Mouse (Mus musculus) liver, postnatal 0 days (tissue): Measurements from ENCODE around the gene Gpc6. TPM values are rescaled to one million over a fixed set of nuclear protein-coding genes. Genes with fewer than 3 reads are reported as not detected.

Experiments
- ATAC-seq: fragments of 200-750 bp; cut with Nextera tagmentation; 2 replicates; pipeline ENCODE4 v1.8.0; 2017; ENCODE audit warnings: mild to moderate bottlenecking, moderate library complexity
- DNase-seq: peaks from one replicate; pipeline ENCODE4 v3.0.0-alpha.2; 2016
- H3K27ac ChIP-seq: fragments of 300-500 bp; sonication (generic); 2 replicates; pipeline ENCODE4 v1.5.1; 2014; ENCODE audit warnings: antibody characterized with exemption, moderate library complexity, mild to moderate bottlenecking, low read depth
- H3K27me3 ChIP-seq: fragments of 300-500 bp; sonication (generic); 2 replicates; pipeline ENCODE4 v1.6.1; 2014; ENCODE audit warnings: low read length, control low read depth, mixed read lengths; ENCODE audit not compliant: insufficient read depth
- H3K36me3 ChIP-seq: fragments of 300-500 bp; sonication (generic); replicated peaks from 2 replicates; pipeline ENCODE4 v1.6.1; 2014; ENCODE audit warnings: mild to moderate bottlenecking, control low read depth, low read length, moderate library complexity, mixed read lengths; ENCODE audit not compliant: insufficient read depth
- H3K4me1 ChIP-seq: fragments of 300-500 bp; sonication (generic); 2 replicates; pipeline ENCODE4 v1.6.1; 2014; ENCODE audit warnings: antibody characterized with exemption, mild to moderate bottlenecking, control low read depth; ENCODE audit not compliant: insufficient read depth
- H3K4me2 ChIP-seq: fragments of 300-500 bp; sonication (generic); 2 replicates; pipeline ENCODE4 v1.6.1; 2014; ENCODE audit warnings: low read depth, mild to moderate bottlenecking, low read length, moderate library complexity, mixed read lengths
- H3K4me3 ChIP-seq: fragments of 300-500 bp; sonication (generic); 2 replicates; pipeline ENCODE4 v1.5.1; 2014; ENCODE audit warnings: low read depth, low read length
- H3K9ac ChIP-seq: fragments of 300-500 bp; sonication (generic); replicated peaks from 2 replicates; pipeline ENCODE4 v1.6.1; 2014; ENCODE audit warnings: mild to moderate bottlenecking, moderate library complexity
- H3K9me3 ChIP-seq: fragments of 300-500 bp; sonication (generic); 2 replicates; pipeline ENCODE4 v1.6.1; 2016; ENCODE audit warnings: mild to moderate bottlenecking, control low read depth, low read length, mixed read lengths
- CTCF ChIP-seq: sonication (generic); IDR thresholded peaks from 2 replicates; pipeline ENCODE4 v1.5.1; 2016; ENCODE audit warnings: antibody characterized with exemption, low read depth
- EP300 ChIP-seq: IDR thresholded peaks from 2 replicates; pipeline ENCODE4 v1.6.1; 2016; ENCODE audit warnings: antibody characterized with exemption, low read depth, mild to moderate bottlenecking
- WGBS: fragments of 180-500 bp; shearing (Covaris S2); extraction: QIAGEN DNeasy Blood & Tissue Kit; methylation state at CpG from one replicate; pipeline ENCODE4 v1.1.7; 2014; ENCODE audit not compliant: insufficient replicate concordance; 5-methylcytosine and 5-hydroxymethylcytosine counted together
- polyA plus RNA-seq: library from polyadenylated mRNA; unstranded; fragments of >200 nt; fragmentation: Nextera tagmentation; extraction: Ambion mirVana; gene quantifications from 2 replicates; pipeline ENCODE4 v1.2.1, GENCODE M21; 2015

Gpc6 gene
- polyA plus RNA-seq, 1 experiment from 2014 or later: 4.8 TPM

GRCm38 (mm10) chr14:117303901-117304722 is 379.0 kb downstream of the Gpc6 start:
- ATAC-seq: no peak
- Histone ChIP-seq H3K4me1 (no peaks in the 10 kb centered on the region), H3K4me3 (no peak overlapping the region), H3K27ac (no peak overlapping the region), H3K27me3 (no peaks in the 10 kb centered on the region), H3K36me3 (no peaks in the 10 kb centered on the region), H3K9me3 (no peaks in the 10 kb centered on the region), H3K9ac (no peak overlapping the region), H3K4me2 (no peak overlapping the region)
- 73% methylated on average over 8 of the region's 8 CpGs for WGBS
- TF ChIP-seq EP300 (no peak), CTCF (no peak)
- DNase-seq: no peak

GRCm38 (mm10) chr14:117304723-117305010 is 379.6 kb downstream of the Gpc6 start:
- no peaks in the 10 kb centered on the region for H3K9me3 ChIP-seq
- 61% methylated on average over 2 of the region's 2 CpGs for WGBS
- DNase-seq (no peak), ATAC-seq (no peak)
- H3K36me3 ChIP-seq: no peaks in the 10 kb centered on the region
- no peaks in the 10 kb centered on the region for H3K4me1 ChIP-seq
- H3K4me2 ChIP-seq: no peak overlapping the region
- H3K4me3 ChIP-seq: no peak overlapping the region
- no peak overlapping the region for H3K27ac ChIP-seq
- H3K9ac ChIP-seq: no peak overlapping the region
- no peaks in the 10 kb centered on the region for H3K27me3 ChIP-seq
- TF ChIP-seq CTCF (no peak), EP300 (no peak)

DNA sequence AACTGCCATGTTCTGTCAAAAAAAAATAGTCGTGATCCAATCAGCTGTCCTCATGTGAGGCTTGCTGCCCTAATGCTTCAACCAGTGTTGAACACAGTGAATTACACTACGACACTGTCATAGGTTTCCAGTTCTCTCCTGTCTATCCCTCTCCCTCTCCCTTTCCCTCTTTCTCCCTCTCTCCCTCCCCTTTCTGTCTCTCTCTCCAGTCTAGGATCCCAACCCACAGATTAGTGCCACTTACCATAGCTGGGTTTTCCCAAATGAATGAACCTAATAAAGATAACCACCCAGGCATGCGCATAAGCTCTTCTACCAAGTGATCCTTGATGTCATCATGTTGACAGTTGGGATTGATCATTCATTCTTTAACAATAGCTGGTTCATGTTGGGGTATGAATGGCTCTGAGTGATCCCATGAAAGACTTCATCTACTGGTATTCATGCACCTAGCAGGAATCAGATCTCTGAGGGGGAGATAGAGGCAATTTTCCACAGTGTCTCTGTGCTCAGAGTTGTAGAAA is 384.9 kb downstream of the Gpc6 start:
- ATAC-seq: no peak
- 77% methylated on average over 3 of the region's 3 CpGs for WGBS

DNA sequence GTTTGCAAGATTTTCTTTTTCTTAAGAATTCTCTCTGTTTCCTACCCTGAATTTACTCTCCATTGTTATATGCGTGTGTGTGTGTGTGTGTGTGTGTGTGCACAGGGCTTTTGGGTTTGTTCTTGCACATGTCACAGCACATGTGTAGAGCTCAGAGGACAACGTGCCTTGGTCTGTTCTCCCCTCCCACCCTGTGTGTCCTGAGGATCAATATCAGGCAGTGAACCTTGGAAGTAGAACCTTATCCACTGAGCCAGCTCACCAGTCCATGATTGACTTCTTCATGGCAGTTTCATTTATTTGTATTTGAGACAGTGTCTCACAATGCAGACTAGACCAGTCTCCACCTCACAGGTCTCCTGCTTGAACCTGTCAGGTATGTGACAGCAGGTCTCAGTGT is 399.1 kb downstream of the Gpc6 start:
- Histone ChIP-seq H3K27ac (no peak overlapping the region), H3K27me3 (no peaks in the 10 kb centered on the region), H3K4me2 (no peak overlapping the region), H3K36me3 (no peaks in the 10 kb centered on the region), H3K9me3 (no peaks in the 10 kb centered on the region), H3K9ac (no peak overlapping the region), H3K4me3 (no peak overlapping the region), H3K4me1 (no peaks in the 10 kb centered on the region)
- DNase-seq (peak; percentile 18), ATAC-seq (peak; percentile 89)
- no peak for TF ChIP-seq CTCF
- no peak for TF ChIP-seq EP300
- 69% methylated on average over 2 of the region's 2 CpGs for WGBS

More for the DNA sequence above, 384.9 kb downstream of the Gpc6 start:
- Histone ChIP-seq H3K9ac (no peak overlapping the region), H3K4me3 (no peak overlapping the region), H3K4me2 (no peak overlapping the region), H3K4me1 (no peaks in the 10 kb centered on the region), H3K9me3 (no peaks in the 10 kb centered on the region), H3K36me3 (no peaks in the 10 kb centered on the region), H3K27ac (no peak overlapping the region), H3K27me3 (no peaks in the 10 kb centered on the region)
- no peak for DNase-seq
- TF ChIP-seq EP300 (no peak), CTCF (no peak)

- Histone ChIP-seq H3K4me2 (no peak overlapping the region), H3K27me3 (no peaks in the 10 kb centered on the region), H3K4me3 (no peak overlapping the region), H3K36me3 (no peaks in the 10 kb centered on the region), H3K9ac (no peak overlapping the region), H3K9me3 (no peaks in the 10 kb centered on the region), H3K27ac (no peak overlapping the region), H3K4me1 (no peaks in the 10 kb centered on the region)
- WGBS: 66% methylated on average over 1 of the region's 1 CpGs
- no peak for DNase-seq
- ATAC-seq: no peak
- TF ChIP-seq EP300 (no peak), CTCF (no peak)
These were observed 407.1 kb downstream of the Gpc6 start for GRCm38 (mm10) chr14:117332256-117332655.

DNA sequence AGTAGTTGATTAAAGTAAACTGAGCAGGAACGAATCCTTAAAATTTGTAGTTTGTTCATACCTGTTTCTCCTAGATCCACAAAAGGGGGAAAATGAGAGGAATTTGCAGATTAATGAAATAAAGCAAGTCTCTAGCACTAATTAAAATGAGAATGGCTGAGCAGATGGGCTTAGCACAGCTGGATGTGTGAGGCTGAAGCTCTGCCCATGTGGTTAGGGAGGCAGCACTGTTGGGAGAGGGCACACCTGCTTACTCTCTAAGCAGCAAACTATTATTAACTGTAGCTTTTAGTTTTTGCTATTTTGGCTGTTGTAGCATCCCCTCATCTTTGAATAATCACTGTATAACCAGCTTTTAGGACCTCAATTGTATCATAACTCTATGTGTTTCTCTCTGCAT is 412.2 kb downstream of the Gpc6 start:
- H3K27me3 ChIP-seq: no peaks in the 10 kb centered on the region
- no peaks in the 10 kb centered on the region for H3K9me3 ChIP-seq
- no peak overlapping the region for H3K4me2 ChIP-seq
- DNase-seq (no peak), ATAC-seq (no peak)
- H3K4me1 ChIP-seq: no peaks in the 10 kb centered on the region
- no peaks in the 10 kb centered on the region for H3K36me3 ChIP-seq
- no peak overlapping the region for H3K27ac ChIP-seq
- H3K9ac ChIP-seq: no peak overlapping the region
- no peak overlapping the region for H3K4me3 ChIP-seq
- 66% methylated on average over 1 of the region's 1 CpGs for WGBS
- no peak for TF ChIP-seq EP300
